Mouse (Mus musculus) cerebellum, adult (tissue): Measurements from ENCODE around the gene Cma1.
"Not testable (repeated sequence)": the region's sequence is repeated elsewhere in the genome, so short reads cannot be mapped to it uniquely, and the experiment has no call there.

ENCODE experiments used
- ATAC-seq: cut with Nextera tagmentation; 2 replicates; pipeline ENCODE4 v1.9.2; 2017; ENCODE audit warnings: mild to moderate bottlenecking, moderate library complexity, mixed read lengths; ENCODE audit not compliant: insufficient number of reproducible peaks, low FRiP score, low TSS enrichment

Gene Cma1

GRCm38 (mm10) chr14:55944575-55944974 is at the start of gene Cma1:
TSS of gene Cma1 (minus strand) at chr14:55944675.
- no peak for ATAC-seq

GRCm38 (mm10) chr14:55987464-55987863 is 43.0 kb upstream of the Cma1 start:
- not testable (repeated sequence) for ATAC-seq

GRCm38 (mm10) chr14:55963900-55964299 is 19.4 kb upstream of the Cma1 start:
- not testable (repeated sequence) for ATAC-seq

- no peak for ATAC-seq
Measured at GRCm38 (mm10) chr14:55963263-55963662, 18.8 kb upstream of the Cma1 start.

GRCm38 (mm10) chr14:55950346-55951030 is 6.0 kb upstream of the Cma1 start, which contains the start of gene Cma2:
TSS of gene Cma2 (plus strand) at chr14:55950980.
- no peak for ATAC-seq

GRCm38 (mm10) chr14:55946269-55946969 is 1.9 kb upstream of the Cma1 start:
- no peak for ATAC-seq

GRCm38 (mm10) chr14:55943601-55944000 is 874 bp downstream of the Cma1 start:
- no peak for ATAC-seq

- ATAC-seq = peak; percentile 81
Measured at GRCm38 (mm10) chr14:55940070-55940800, 4.2 kb downstream of the Cma1 start.

- no peak for ATAC-seq
Measured at GRCm38 (mm10) chr14:55933586-55933985, 10.9 kb downstream of the Cma1 start.

- ATAC-seq = no peak
Measured at GRCm38 (mm10) chr14:55929263-55929997, 15.0 kb downstream of the Cma1 start.

- ATAC-seq = no peak
Measured at GRCm38 (mm10) chr14:55926847-55927246, 17.6 kb downstream of the Cma1 start.

- ATAC-seq = no peak
Measured at GRCm38 (mm10) chr14:55922475-55923232, 21.8 kb downstream of the Cma1 start.

GRCm38 (mm10) chr14:55918240-55919082 is 26.0 kb downstream of the Cma1 start:
- ATAC-seq = peak; percentile 76; the same call in 1 of the 2 replicates

- ATAC-seq = no peak
Measured at GRCm38 (mm10) chr14:55913406-55913805, 31.1 kb downstream of the Cma1 start.

- no peak for ATAC-seq
Measured at GRCm38 (mm10) chr14:55905518-55905917, 39.0 kb downstream of the Cma1 start.

GRCm38 (mm10) chr14:55900414-55900755 is 44.1 kb downstream of the Cma1 start:
- ATAC-seq = 0 out of 2 replicates have a peak, but pooled peaks have one; percentile 7

- ATAC-seq = peak; percentile 95
Measured at GRCm38 (mm10) chr14:55899701-55900413, 44.6 kb downstream of the Cma1 start, which contains the start of gene Sdr39u1. TSS of gene Sdr39u1 (minus strand) at chr14:55900293.

GRCm38 (mm10) chr14:55898947-55899346 is 45.5 kb downstream of the Cma1 start:
- no peak for ATAC-seq
